Mouse (Mus musculus) left cerebral cortex, postnatal 36 days (tissue): ENCODE results near the gene Srpk1. TPM values are rescaled to one million over a fixed set of nuclear protein-coding genes. Genes with fewer than 3 reads are reported as not detected.

Experiments used
- DNase-seq, 2 experiments: peaks; one replicate each; pipeline ENCODE4 v3.0.0; 2021 to 2022; ENCODE audit warnings: low spot score in 2 of 2, mixed read lengths in 1 of 2
- intact Hi-C: fragments of 180-260 bp; cut with DNase I; formaldehyde crosslinking; loops from one replicate; pipeline ENCODE4 v1.15.1; 2025
- total RNA-seq, 2 experiments: library from RNA; stranded (reverse); gene quantifications; 2 replicates each; pipeline ENCODE4 v1.2.3; 2021

Gene Srpk1
- total RNA-seq = 100 to 1,000 TPM in 1 of 2 experiments, 10 to 100 TPM in 1; 90.2 to 106 TPM

- peak; percentile 88 to 93 for DNase-seq
- intact Hi-C loops = loop anchor here (5.0 kb wide), 1 partner anchor 70 kb away; the partner anchor contains the start of genes Mapk14 and Slc26a8
Observed at GRCm38 (mm10) chr17:28622300-28622759, at the start of gene Srpk1. TSS of gene Srpk1 (minus strand) at chr17:28622709.

DNA sequence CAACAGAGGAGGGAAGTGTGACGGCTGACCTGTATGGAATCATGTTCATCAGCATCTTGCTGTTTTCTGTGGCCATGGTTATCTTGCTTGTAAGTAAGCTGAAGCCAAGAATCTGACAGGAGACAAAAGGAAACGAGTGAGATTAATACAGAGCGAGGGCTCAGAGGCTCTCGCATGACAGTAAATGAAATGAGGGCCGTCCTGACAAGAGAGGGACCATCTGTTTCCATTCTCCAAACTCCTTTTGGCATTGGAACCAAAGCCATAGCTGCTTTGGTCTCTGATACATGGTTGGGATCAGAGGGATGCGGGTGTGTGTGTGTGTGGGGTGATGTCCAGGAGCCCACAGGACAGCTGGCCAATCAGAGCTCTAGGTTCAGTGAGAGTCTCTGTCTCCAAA lies 37.1 kb upstream of the Srpk1 start:
- intact Hi-C loops = no loop called here
- DNase-seq = no peak

GRCm38 (mm10) chr17:28657936-28658335 lies 35.4 kb upstream of the Srpk1 start:
- DNase-seq = no peak
- intact Hi-C loops = no loop called here

DNA sequence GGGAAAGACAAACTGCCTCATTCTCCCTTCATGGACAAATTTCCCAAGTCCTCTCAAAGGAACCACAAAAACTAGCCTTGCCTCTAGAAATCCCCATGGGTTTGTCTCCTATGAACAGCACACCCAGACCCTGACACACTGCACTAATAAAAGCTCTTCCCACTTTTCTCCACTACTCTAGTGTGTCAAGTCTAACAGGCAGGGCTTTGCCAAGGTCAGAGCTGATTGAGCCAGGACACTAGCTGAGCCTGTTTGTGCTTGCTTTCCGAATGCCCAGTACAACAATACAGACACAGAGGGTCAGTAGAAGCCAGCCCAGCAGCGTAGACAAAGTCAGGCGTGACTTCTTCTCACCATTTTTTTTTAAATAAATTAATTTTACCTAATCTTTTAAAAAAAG lies 27.8 kb upstream of the Srpk1 start:
- DNase-seq = no peak
- intact Hi-C loops = no loop called here

DNA sequence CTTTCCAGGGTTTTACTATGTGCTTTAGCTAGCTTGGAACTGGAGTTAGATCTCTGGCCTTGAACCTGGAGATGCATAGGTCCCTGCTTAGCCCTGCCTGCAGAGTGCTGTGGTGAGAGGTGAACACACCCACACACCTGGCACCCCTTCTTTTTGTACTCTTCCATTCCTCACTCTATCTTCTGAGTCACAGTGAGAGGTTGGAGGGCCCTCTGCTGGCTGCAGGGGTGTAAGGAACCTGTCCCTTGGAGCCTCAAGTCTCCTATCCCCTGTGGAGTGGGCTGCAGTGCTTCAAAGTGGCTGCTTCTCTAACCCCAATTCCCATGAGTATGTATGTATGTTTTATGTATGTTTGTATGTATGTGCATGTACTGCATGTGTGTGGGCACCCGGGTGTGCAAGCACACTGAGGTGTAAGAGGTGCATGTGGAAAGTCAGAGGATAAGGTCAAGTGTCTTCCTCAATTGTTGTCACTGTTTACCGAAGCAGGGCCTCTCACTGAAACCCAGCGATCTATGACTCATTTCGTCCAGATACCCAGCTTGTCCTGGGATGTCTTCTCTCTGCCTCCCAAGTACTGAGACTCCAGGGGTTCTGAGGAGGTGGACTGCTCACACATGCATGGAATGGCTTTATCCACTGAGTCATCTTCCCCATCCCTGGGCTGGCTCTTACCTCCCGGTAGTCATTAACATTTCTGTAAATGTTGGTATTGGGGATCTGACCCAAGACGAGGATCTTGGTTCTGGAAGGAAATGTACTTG lies 26.3 kb upstream of the Srpk1 start:
- intact Hi-C loops = loop anchor here (2.0 kb wide), 1 partner anchor 56 kb away; no protein-coding TSS in a partner anchor
- peak; percentile 52 to 61 for DNase-seq

DNA sequence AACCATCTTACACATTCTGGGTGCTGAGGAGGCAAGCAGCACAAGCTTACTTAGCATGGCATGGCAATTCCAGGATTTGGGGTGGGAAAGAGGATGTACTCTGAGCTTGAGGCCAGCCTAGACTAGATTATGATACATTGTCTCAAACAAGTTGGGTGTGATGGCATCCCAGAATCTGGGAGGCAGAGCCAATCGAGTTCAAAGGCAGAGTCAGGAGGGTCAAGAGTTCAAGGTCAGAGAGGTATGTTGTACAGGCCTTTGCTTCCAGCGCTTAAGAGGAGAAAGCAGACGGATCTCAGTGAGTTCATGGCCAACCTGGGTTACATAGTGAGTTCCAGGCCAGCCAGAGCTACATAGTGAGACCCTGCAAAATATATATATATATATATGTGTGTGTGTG lies 23.7 kb upstream of the Srpk1 start:
- no peak for DNase-seq
- intact Hi-C loops = no loop called here

- intact Hi-C loops = no loop called here
Observed at GRCm38 (mm10) chr17:28644112-28644511, 21.6 kb upstream of the Srpk1 start.

GRCm38 (mm10) chr17:28643697-28644096 lies 21.2 kb upstream of the Srpk1 start:
- intact Hi-C loops = no loop called here
- no peak for DNase-seq

More at GRCm38 (mm10) chr17:28644112-28644511, 21.6 kb upstream of the Srpk1 start:
- DNase-seq = no peak

GRCm38 (mm10) chr17:28640113-28640512 lies 17.6 kb upstream of the Srpk1 start:
- DNase-seq = no peak
- intact Hi-C loops = no loop called here

GRCm38 (mm10) chr17:28637711-28638690 lies 15.5 kb upstream of the Srpk1 start:
- intact Hi-C loops = no loop called here
- peak; percentile 69 for DNase-seq

DNA sequence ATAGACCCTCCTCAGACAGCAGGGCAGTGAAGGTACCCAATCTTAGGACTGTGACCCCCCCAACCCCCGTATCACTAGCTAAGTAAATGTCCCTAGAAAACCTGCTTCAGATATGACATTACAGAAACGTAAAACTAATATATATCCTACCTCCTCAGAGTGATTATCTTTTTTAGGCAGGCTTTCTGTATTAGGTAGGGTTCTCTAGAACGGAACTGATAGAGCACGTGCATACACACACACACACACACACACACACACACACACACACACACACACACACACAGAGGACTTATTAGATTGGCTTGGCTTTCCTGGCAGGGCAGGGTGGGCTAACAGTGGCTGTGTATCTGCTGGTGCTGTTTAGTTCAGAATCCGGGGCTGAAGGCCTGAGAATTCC lies 13.3 kb upstream of the Srpk1 start:
- intact Hi-C loops = no loop called here

DNA sequence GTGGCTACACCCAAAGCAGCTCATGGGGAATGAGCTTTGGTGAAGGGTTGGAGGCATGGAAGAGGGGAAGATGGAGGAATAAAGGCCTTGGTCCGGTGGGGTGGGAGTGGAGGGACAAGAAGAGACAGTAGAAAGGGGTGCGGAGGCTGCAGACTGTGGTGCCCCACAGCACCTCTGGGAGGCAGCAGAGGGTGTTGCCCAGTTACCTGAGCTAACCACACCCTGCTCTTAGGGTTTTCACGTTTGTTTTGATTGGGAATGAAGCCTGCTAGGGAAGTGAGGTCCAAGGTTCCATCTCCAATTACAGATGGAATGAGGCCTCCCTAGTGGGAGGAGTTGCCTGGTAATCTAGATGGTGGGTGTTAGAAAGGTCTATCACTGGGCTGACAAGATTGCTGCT lies 6.6 kb upstream of the Srpk1 start:
- DNase-seq = no peak
- intact Hi-C loops = no loop called here

More for the DNA sequence above, 13.3 kb upstream of the Srpk1 start:
- no peak for DNase-seq

GRCm38 (mm10) chr17:28628248-28629124 lies 6.0 kb upstream of the Srpk1 start:
- DNase-seq = peak in 1 of 2 experiments; percentile 21
- intact Hi-C loops = no loop called here

- intact Hi-C loops = no loop called here
Observed at GRCm38 (mm10) chr17:28626937-28627336, 4.4 kb upstream of the Srpk1 start.

DNA sequence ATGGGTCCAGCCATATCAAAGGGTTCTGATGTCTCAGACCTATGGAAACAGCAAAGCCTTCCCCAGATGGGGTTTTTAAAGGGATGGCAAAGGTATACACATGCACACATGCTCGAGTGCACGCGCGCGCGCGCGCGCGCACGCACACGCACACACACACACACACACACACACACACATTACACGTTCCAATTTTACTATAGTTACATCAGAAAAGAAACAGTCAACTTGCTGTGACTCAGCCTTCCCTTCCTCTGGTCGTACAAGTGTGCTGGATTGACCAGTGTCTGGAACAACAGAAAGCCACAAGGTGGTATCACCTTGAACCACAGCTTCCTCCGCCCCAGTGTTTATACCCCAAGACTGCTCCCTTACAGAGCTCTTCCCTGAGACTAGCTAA lies 2.8 kb upstream of the Srpk1 start:
- intact Hi-C loops = no loop called here
- no peak for DNase-seq

More at GRCm38 (mm10) chr17:28626937-28627336, 4.4 kb upstream of the Srpk1 start:
- peak; percentile 38 to 45 for DNase-seq

GRCm38 (mm10) chr17:28624841-28625240 lies 2.3 kb upstream of the Srpk1 start:
- intact Hi-C loops = loop anchor here (5.0 kb wide), 1 partner anchor 67 kb away; the partner anchor contains the start of genes Mapk14 and Slc26a8
- DNase-seq = peak; percentile 44 to 45

GRCm38 (mm10) chr17:28621381-28622299 lies 869 bp downstream of the Srpk1 start:
- intact Hi-C loops = loop anchor here (5.0 kb wide), 1 partner anchor 71 kb away; the partner anchor contains the start of genes Mapk14 and Slc26a8
- peak; percentile 51 to 69 for DNase-seq

DNA sequence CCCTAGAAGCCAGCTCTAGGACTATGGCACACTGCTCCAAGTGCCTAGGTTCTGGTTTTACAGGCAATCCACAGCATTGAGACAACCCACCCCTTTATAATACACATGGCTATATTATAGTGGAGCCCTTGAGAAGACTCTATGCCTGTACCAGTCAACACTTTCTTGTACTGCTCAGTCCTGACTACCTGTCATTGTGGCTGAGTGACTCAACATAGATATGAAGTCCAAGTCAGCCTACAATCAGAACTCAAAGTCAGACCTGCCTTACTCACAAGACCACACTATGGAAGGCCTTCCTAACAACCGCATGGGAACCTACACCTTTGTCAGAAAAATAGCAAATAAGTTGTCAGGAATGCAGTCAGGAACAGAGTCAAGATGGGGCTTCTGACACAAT lies 3.7 kb downstream of the Srpk1 start:
- intact Hi-C loops = no loop called here
- DNase-seq = no peak
